Mouse (Mus musculus) liver, adult (tissue): ENCODE data around the gene Klhl1.

Source experiments
- GATA4 ChIP-seq: IDR thresholded peaks from 2 replicates; pipeline ENCODE4 v1.6.1; 2014; ENCODE audit warnings: mild to moderate bottlenecking, low read length; ENCODE audit not compliant: insufficient replicate concordance

Klhl1 gene

DNA sequence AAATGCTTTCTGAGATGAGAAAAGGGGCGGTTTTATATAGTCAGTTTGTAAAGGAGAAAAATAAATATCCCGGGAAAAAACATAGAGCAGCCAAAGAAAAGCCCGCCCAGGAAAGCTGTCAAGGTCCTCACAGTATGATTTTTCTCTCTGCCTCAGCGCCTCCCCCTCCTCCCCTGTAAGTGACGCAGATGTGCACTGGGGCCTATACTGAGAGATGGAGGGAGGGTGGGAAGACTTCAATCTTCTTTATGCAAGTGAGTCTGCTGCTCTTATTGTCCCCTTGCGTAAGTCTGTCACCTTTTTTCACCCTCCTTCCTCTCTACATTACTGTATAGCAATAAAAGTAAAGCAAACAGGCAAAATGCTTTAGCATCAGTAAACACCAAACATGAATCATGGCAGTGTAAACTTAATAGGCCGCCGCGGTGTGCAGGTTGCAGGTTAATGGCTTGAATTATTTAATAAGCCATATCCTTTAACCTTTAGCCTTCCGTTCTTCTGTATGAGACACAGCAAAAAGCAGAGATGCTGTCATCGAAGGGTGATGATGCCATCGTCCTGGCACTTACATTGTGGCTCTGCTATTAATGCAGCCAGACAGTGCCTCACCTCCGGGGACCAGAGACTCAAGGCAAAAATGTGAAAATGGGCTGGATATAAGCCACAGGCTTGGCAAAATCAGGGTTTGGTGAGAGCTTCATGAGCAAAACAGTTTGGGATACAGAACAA lies at the start of gene Klhl1:
TSS of gene Klhl1 (minus strand) at position 149 of the 729 bp plus-strand sequence.
- TF ChIP-seq GATA4: no peak

GRCm38 (mm10) chr14:96553668-96554067 lies 34.8 kb upstream of the Klhl1 start:
- no peak for TF ChIP-seq GATA4

DNA sequence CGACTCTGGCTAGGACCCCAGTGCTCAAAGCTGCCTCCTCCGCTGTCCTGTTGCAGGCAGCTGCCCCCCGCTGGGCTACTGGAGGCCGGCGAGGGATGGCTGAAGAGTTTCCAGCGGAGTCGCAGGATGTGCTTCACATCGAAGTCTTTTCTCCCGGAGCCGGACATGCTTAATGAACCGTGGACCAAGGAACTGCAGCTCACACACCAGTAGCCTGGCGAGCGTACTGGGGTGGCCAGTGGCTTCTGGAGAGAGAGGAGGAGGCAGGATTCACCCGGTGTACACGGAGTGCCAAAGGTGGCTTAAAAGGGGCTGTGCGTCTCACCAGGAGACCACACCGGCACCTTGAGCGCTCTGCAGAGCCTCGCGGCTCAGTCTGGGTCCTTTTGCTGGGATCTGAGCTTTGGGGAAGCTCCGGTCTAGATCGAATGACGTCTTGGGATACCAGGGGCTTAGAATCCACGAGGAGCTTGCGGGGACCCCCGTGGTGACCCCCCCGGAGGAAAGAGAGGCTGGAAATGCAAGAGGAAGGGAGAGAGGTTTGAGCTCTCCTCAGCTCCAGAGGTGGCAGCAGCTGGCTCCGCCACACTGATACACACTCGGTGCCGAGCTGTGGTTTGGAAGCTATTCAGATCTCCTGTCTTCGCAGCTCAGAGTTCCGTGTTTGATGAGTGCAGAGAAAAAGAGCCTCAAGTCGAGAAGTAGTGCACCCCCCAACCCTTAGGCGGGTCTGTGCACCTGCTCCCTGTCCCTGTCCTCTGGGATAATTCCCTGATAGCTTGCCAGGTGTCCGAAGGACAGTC lies 550 bp downstream of the Klhl1 start:
- TF ChIP-seq GATA4: no peak

DNA sequence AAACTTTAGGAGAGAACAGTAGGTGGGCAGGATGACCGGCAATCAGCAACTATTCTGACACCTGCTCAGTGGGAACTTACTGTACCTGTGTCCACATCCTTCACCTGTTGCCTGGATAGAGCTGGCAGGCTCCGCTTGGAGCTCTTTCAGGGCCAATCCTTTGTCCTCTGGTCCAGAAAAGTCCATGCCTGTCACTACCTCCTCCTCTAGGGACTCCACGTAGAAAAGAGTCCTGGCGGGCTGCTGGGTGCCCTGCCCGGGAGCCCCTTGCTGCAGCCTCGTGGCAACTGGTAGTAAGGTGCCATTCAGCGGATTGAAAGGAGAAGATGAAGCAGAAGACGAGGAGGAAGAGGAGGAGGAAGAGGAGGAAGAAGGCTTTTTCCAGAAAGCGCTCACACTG lies 1.2 kb downstream of the Klhl1 start:
- no peak for TF ChIP-seq GATA4

DNA sequence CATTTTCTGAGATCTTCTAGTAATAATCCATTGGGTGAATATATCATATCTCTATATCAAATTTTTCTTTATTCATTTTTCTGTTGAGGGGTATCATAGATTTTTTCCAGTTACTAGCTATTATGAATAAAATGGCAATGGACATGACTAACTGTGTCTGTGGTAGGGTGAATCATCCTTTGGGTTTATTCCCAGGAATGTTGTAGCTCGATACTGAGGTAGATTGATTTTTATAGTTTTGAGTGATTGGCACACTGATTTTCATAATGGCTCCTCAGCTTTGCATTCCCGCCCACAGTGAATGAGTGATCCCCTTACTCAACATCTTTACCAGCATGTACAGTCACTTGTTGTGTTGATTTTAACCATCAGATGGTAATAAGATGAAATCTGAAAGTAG lies 19.0 kb downstream of the Klhl1 start:
- TF ChIP-seq GATA4: no peak

- no peak for TF ChIP-seq GATA4
These were observed 47.1 kb downstream of the Klhl1 start for GRCm38 (mm10) chr14:96471812-96472211.

DNA sequence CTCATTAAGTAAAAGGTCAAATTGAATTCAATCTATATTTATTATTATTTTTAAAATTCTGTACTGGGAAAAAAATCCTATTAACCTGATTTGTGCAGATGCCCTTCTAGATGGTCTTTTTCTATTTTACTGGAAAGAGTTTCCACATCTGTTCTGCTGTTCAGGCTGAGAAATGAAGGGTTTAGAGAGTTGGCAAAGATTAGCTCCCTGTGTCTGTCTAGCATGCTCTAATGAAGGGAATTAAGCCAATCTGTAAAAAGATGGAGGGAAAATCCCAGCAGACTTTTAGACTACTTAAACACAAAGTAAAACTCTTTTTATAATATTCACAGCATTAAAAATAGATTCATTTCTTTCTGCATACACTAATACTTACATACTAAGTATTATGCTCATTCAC lies 47.6 kb downstream of the Klhl1 start:
- no peak for TF ChIP-seq GATA4

DNA sequence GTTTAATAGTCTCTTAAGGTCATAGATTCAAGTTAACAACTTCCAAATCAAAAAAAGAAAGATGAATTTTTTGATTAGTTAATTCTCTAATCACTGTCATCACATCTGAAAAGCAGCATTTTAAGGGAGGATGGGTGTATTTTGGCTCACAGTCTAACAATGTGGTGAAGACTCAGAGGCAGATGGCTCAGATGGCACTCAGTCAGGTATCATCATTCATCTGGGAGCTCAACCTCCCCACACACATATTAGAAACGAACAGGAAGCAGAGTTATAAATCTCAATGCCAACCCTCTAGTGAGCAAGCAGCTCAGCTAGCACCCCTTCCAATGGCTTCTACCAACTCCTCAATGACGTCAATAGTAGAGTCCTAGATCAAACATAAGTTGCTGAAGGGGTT lies 57.1 kb downstream of the Klhl1 start:
- no peak for TF ChIP-seq GATA4

DNA sequence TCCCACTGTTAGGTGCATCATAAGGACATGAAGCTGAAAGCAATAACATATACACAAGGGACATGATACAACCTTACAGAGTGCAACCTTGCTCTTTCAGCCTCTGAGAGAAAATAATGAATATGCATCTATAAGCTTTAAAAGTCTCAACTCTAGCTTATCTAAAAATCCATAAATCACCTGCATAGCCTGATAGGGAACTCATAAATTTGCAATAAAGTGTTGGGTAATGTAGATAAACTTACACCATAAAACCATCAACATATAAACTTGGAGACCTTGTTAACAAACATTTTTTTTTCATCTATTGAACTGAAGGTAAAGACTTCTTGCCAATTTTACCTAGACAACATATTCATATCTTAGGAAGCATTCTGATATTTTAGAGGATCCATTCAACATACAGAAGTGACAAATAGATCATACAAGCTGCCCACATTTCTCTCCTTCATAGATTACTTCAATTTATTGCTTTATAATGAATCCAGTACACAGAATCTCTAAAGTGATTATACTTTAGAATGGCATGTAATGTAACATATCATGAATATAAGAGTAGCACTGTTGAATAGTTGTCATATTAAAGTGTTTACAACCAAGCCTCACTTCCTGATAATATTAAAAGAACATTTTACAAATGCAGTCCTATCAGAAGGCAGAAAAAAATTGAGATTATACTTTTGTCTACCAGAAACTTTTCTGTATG lies 126.7 kb downstream of the Klhl1 start:
- no peak for TF ChIP-seq GATA4

DNA sequence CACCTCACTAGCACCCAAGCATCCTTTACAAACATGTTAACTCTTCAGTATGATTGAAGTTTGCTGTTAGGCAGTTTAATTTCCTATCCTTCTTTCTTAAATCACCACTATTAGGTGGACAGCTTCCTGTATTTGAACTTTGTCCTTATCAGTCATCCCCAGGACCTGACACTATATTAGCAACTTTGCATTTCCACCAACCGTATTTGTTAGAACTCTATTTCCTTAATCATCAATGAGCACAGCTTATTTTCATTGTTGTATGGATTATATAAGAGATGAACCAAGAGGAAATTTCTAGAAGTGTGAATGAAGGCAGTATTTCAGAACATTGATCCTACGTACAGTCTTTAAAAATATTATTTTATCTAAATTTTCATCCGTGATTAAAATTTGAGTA lies 156.2 kb downstream of the Klhl1 start:
- no peak for TF ChIP-seq GATA4

GRCm38 (mm10) chr14:96348220-96348619 lies 170.7 kb downstream of the Klhl1 start:
- no peak for TF ChIP-seq GATA4

- no peak for TF ChIP-seq GATA4
These were observed 187.8 kb downstream of the Klhl1 start for GRCm38 (mm10) chr14:96331069-96331468.

- TF ChIP-seq GATA4: no peak
These were observed 301.0 kb downstream of the Klhl1 start for GRCm38 (mm10) chr14:96217805-96218441.

GRCm38 (mm10) chr14:96174546-96174945 lies 344.4 kb downstream of the Klhl1 start:
- no peak for TF ChIP-seq GATA4

DNA sequence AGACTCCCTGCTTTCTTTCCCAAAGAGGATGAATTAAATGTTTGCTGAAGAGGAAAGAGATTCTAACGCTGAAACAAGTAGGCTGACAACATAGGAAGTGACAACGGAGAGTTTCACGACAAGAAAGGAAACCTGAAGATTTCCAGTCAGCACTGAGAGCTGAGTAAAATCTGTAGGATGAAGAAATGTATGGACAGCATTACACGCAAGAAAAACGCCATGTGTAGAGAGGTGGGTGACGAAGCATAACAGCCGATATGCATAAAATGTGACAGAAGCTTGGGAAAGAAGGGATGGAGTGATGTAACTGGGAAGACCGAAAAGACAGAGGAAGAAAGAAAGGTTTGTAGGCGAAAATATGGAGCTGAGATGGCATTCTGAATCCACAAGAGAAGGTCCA lies 375.8 kb downstream of the Klhl1 start:
- TF ChIP-seq GATA4: no peak
